Mouse (Mus musculus): Measurements from ENCODE around the gene Rpl23a. TPM values are rescaled to one million over a fixed set of nuclear protein-coding genes. Genes with fewer than 3 reads are reported as not detected.
"Not testable (repeated sequence)": the region's sequence is repeated elsewhere in the genome, so short reads cannot be mapped to it uniquely, and the experiment has no call there.

Gene Rpl23a
- polyA plus RNA-seq, 1 experiment from 2014 or later, result 1,766 TPM

GRCm38 (mm10) chr11:78151161-78151560 is 32.2 kb downstream of the Rpl23a start:
- H3K4me2 ChIP-seq, result no peak overlapping the region
- WGBS, result 29% methylated on average over 1 of the region's 1 CpGs
- no peak overlapping the region for H3K27ac ChIP-seq (ENCODE audit: low read depth, low read length)
- H3K27me3 ChIP-seq (replicated peaks; ENCODE audit: control insufficient read depth, insufficient read depth, low read length), result no peaks in the 10 kb centered on the region
- H3K4me3 ChIP-seq (ENCODE audit: low read depth, low read length), result no peak overlapping the region
- no peaks in the 10 kb centered on the region for H3K4me1 ChIP-seq (replicated peaks; ENCODE audit: control insufficient read depth, insufficient read depth, low read length)
- no peak overlapping the region for H3K9ac ChIP-seq (ENCODE audit: low read depth, low read length)
- no peak for ATAC-seq (replicated peaks; ENCODE audit: low FRiP score)
- no peaks in the 10 kb centered on the region for H3K9me3 ChIP-seq (ENCODE audit: control insufficient read depth, low read length)
- DNase-seq (ENCODE audit: low spot score), result no peak
- H3K36me3 ChIP-seq (ENCODE audit: control insufficient read depth, insufficient read depth, low read length), result peaks cover 41% of the 10 kb centered on the region

- H3K4me3 ChIP-seq (ENCODE audit: low read depth, low read length), result no peak overlapping the region
- DNase-seq (ENCODE audit: low spot score) (no peak), ATAC-seq (replicated peaks; ENCODE audit: low FRiP score) (no peak)
- WGBS, result 92% methylated on average over 6 of the region's 6 CpGs
- H3K27me3 ChIP-seq (replicated peaks; ENCODE audit: control insufficient read depth, insufficient read depth, low read length), result no peaks in the 10 kb centered on the region
- H3K27ac ChIP-seq (ENCODE audit: low read depth, low read length), result no peak overlapping the region
- H3K4me1 ChIP-seq (replicated peaks; ENCODE audit: control insufficient read depth, insufficient read depth, low read length), result no peaks in the 10 kb centered on the region
- peaks cover 16% of the 10 kb centered on the region for H3K36me3 ChIP-seq (ENCODE audit: control insufficient read depth, insufficient read depth, low read length)
- H3K4me2 ChIP-seq, result no peak overlapping the region
- no peaks in the 10 kb centered on the region for H3K9me3 ChIP-seq (ENCODE audit: control insufficient read depth, low read length)
- no peak overlapping the region for H3K9ac ChIP-seq (ENCODE audit: low read depth, low read length)
Observed at GRCm38 (mm10) chr11:78146707-78147543, 36.5 kb downstream of the Rpl23a start.

GRCm38 (mm10) chr11:78146168-78146567 is 37.2 kb downstream of the Rpl23a start:
- H3K4me2 ChIP-seq, result no peak overlapping the region
- no peak overlapping the region for H3K4me3 ChIP-seq (ENCODE audit: low read depth, low read length)
- no peaks in the 10 kb centered on the region for H3K9me3 ChIP-seq (ENCODE audit: control insufficient read depth, low read length)
- ATAC-seq (replicated peaks; ENCODE audit: low FRiP score), result no peak
- WGBS, result 83% methylated on average over 5 of the region's 5 CpGs
- no peak overlapping the region for H3K27ac ChIP-seq (ENCODE audit: low read depth, low read length)
- DNase-seq (ENCODE audit: low spot score), result no peak
- peaks cover 15% of the 10 kb centered on the region for H3K36me3 ChIP-seq (ENCODE audit: control insufficient read depth, insufficient read depth, low read length)
- H3K9ac ChIP-seq (ENCODE audit: low read depth, low read length), result no peak overlapping the region
- H3K27me3 ChIP-seq (replicated peaks; ENCODE audit: control insufficient read depth, insufficient read depth, low read length), result no peaks in the 10 kb centered on the region
- H3K4me1 ChIP-seq (replicated peaks; ENCODE audit: control insufficient read depth, insufficient read depth, low read length), result peaks cover 6% of the 10 kb centered on the region

GRCm38 (mm10) chr11:78143520-78143919 is 39.9 kb downstream of the Rpl23a start:
- WGBS, result 94% methylated on average over 2 of the region's 2 CpGs
- DNase-seq (ENCODE audit: low spot score) (no peak), ATAC-seq (replicated peaks; ENCODE audit: low FRiP score) (no peak)
- H3K27ac ChIP-seq (ENCODE audit: low read depth, low read length), result no peak overlapping the region
- H3K4me1 ChIP-seq (replicated peaks; ENCODE audit: control insufficient read depth, insufficient read depth, low read length), result peaks cover 18% of the 10 kb centered on the region
- no peak overlapping the region for H3K9ac ChIP-seq (ENCODE audit: low read depth, low read length)
- H3K36me3 ChIP-seq (ENCODE audit: control insufficient read depth, insufficient read depth, low read length), result peaks cover 5% of the 10 kb centered on the region; the same call in 1 of the 2 replicates
- no peaks in the 10 kb centered on the region for H3K9me3 ChIP-seq (ENCODE audit: control insufficient read depth, low read length)
- H3K4me2 ChIP-seq, result no peak overlapping the region
- H3K27me3 ChIP-seq (replicated peaks; ENCODE audit: control insufficient read depth, insufficient read depth, low read length), result no peaks in the 10 kb centered on the region
- H3K4me3 ChIP-seq (ENCODE audit: low read depth, low read length), result no peak overlapping the region

- ATAC-seq (replicated peaks; ENCODE audit: low FRiP score) (peak; percentile 54; the same call in 1 of the 2 replicates), DNase-seq (ENCODE audit: low spot score) (no peak)
- Histone ChIP-seq H3K27me3 (replicated peaks; ENCODE audit: control insufficient read depth, insufficient read depth, low read length) (no peaks in the 10 kb centered on the region), H3K4me3 (ENCODE audit: low read depth, low read length) (no peak overlapping the region), H3K4me1 (replicated peaks; ENCODE audit: control insufficient read depth, insufficient read depth, low read length) (peaks cover 29% of the 10 kb centered on the region), H3K4me2 (peak overlapping the region; percentile 16; the same call in 1 of the 2 replicates), H3K36me3 (ENCODE audit: control insufficient read depth, insufficient read depth, low read length) (0 out of 2 replicates have a peak, but pooled peaks cover 2% of the 10 kb centered on the region), H3K9ac (ENCODE audit: low read depth, low read length) (no peak overlapping the region), H3K9me3 (ENCODE audit: control insufficient read depth, low read length) (no peaks in the 10 kb centered on the region), H3K27ac (ENCODE audit: low read depth, low read length) (peak overlapping the region; percentile 13; the same call in 1 of the 2 replicates)
- WGBS, result 48% methylated on average over 5 of the region's 5 CpGs
Observed at GRCm38 (mm10) chr11:78140665-78141064, 42.7 kb downstream of the Rpl23a start.

- Histone ChIP-seq H3K9me3 (ENCODE audit: control insufficient read depth, low read length) (no peaks in the 10 kb centered on the region), H3K4me2 (no peak overlapping the region), H3K36me3 (ENCODE audit: control insufficient read depth, insufficient read depth, low read length) (no peaks in the 10 kb centered on the region), H3K4me1 (replicated peaks; ENCODE audit: control insufficient read depth, insufficient read depth, low read length) (peaks cover 44% of the 10 kb centered on the region), H3K9ac (ENCODE audit: low read depth, low read length) (no peak overlapping the region), H3K27ac (ENCODE audit: low read depth, low read length) (no peak overlapping the region), H3K27me3 (replicated peaks; ENCODE audit: control insufficient read depth, insufficient read depth, low read length) (no peaks in the 10 kb centered on the region), H3K4me3 (ENCODE audit: low read depth, low read length) (no peak overlapping the region)
- ATAC-seq (replicated peaks; ENCODE audit: low FRiP score) (no peak), DNase-seq (ENCODE audit: low spot score) (no peak)
- 85% methylated on average over 3 of the region's 3 CpGs for WGBS
Observed at GRCm38 (mm10) chr11:78138023-78138422, 45.4 kb downstream of the Rpl23a start.

GRCm38 (mm10) chr11:78137584-78137983 is 45.8 kb downstream of the Rpl23a start:
- no peaks in the 10 kb centered on the region for H3K9me3 ChIP-seq (ENCODE audit: control insufficient read depth, low read length)
- H3K36me3 ChIP-seq (ENCODE audit: control insufficient read depth, insufficient read depth, low read length), result no peaks in the 10 kb centered on the region
- ATAC-seq (replicated peaks; ENCODE audit: low FRiP score) (no peak), DNase-seq (ENCODE audit: low spot score) (no peak)
- WGBS, result 83% methylated on average over 4 of the region's 4 CpGs
- H3K4me2 ChIP-seq, result no peak overlapping the region
- no peak overlapping the region for H3K27ac ChIP-seq (ENCODE audit: low read depth, low read length)
- H3K9ac ChIP-seq (ENCODE audit: low read depth, low read length), result no peak overlapping the region
- H3K27me3 ChIP-seq (replicated peaks; ENCODE audit: control insufficient read depth, insufficient read depth, low read length), result no peaks in the 10 kb centered on the region
- H3K4me1 ChIP-seq (replicated peaks; ENCODE audit: control insufficient read depth, insufficient read depth, low read length), result peaks cover 48% of the 10 kb centered on the region
- no peak overlapping the region for H3K4me3 ChIP-seq (ENCODE audit: low read depth, low read length)

- Histone ChIP-seq H3K36me3 (ENCODE audit: control insufficient read depth, insufficient read depth, low read length) (no peaks in the 10 kb centered on the region), H3K4me1 (replicated peaks; ENCODE audit: control insufficient read depth, insufficient read depth, low read length) (peaks cover 52% of the 10 kb centered on the region), H3K27me3 (replicated peaks; ENCODE audit: control insufficient read depth, insufficient read depth, low read length) (no peaks in the 10 kb centered on the region), H3K9ac (ENCODE audit: low read depth, low read length) (no peak overlapping the region), H3K27ac (ENCODE audit: low read depth, low read length) (no peak overlapping the region), H3K9me3 (ENCODE audit: control insufficient read depth, low read length) (no peaks in the 10 kb centered on the region), H3K4me2 (no peak overlapping the region), H3K4me3 (ENCODE audit: low read depth, low read length) (no peak overlapping the region)
- DNase-seq (ENCODE audit: low spot score), result no peak
- no peak for ATAC-seq (replicated peaks; ENCODE audit: low FRiP score)
- 56% methylated on average over 1 of the region's 1 CpGs for whole genome bisulfite sequencing
Observed at GRCm38 (mm10) chr11:78136132-78136531, 47.3 kb downstream of the Rpl23a start.

- DNase-seq (ENCODE audit: low spot score); H3K9ac ChIP-seq (ENCODE audit: low read depth, low read length); H3K36me3 ChIP-seq (ENCODE audit: control insufficient read depth, insufficient read depth, low read length); H3K27me3 ChIP-seq (replicated peaks; ENCODE audit: control insufficient read depth, insufficient read depth, low read length); H3K4me2 ChIP-seq; H3K27ac ChIP-seq (ENCODE audit: low read depth, low read length); H3K9me3 ChIP-seq (ENCODE audit: control insufficient read depth, low read length); H3K4me3 ChIP-seq (ENCODE audit: low read depth, low read length); ATAC-seq (replicated peaks; ENCODE audit: low FRiP score): not testable (repeated sequence)
- WGBS, result 78% methylated on average over 7 of the region's 7 CpGs
- peaks cover 44% of the 10 kb centered on the region for H3K4me1 ChIP-seq (replicated peaks; ENCODE audit: control insufficient read depth, insufficient read depth, low read length)
Observed at GRCm38 (mm10) chr11:78135314-78135713, 48.1 kb downstream of the Rpl23a start.
